Mouse (Mus musculus): ENCODE data around the gene Echdc3. TPM values are rescaled to one million over a fixed set of nuclear protein-coding genes. Genes with fewer than 3 reads are reported as not detected.

Echdc3 gene
- polyA plus RNA-seq, 1 experiment from 2014 or later, result 15.1 TPM

DNA sequence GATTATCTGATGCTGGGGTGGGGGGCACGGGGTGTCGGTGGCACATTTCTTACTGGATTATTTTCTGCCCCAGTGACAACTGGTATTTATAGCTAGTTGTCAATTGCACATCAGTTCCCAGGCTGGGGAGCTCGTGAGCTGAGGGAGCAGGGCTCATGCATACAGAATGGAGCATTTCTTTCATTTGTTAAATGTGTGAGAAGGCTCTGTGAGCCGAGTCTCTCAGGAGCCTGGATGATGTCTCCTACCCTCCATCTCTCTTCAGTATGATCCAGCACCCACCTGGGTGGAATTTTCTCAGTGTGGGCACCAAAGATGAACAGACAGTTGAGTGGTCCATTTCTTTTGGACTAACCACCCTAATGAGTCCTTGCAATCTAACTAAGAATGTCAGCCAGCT, 25.9 kb downstream of the Echdc3 start:
- no peak for ATAC-seq (replicated peaks; ENCODE audit: low FRiP score, low read depth)
- no peak overlapping the region for H3K9ac ChIP-seq (ENCODE audit: low read depth, low read length)

DNA sequence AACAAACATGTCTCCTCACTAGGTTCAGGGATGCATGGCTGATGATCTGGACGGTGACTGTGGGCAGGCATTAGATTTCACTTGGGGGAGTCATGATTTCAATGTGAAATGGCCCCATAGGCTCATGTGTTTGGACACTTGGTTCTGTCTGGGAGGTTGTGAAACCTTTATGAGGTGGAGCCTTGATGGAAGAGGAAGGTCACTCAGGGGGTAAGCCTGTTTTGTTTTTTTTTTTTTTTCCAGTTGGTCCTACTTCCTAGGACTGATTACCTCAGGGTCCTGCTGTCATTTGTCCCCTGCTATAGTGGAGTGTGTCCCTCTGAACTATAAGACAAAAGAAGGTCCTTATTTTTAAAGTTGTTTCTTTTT, 33.1 kb downstream of the Echdc3 start:
- ATAC-seq (replicated peaks; ENCODE audit: low FRiP score, low read depth) (peak; percentile 54; the same call in 1 of the 2 replicates), DNase-seq (ENCODE audit: low spot score) (no peak)
- no peaks in the 10 kb centered on the region for H3K4me1 ChIP-seq (replicated peaks; ENCODE audit: insufficient read depth, low read length)
- 0 out of 2 replicates have a peak, but pooled peaks cover 2% of the 10 kb centered on the region for H3K9me3 ChIP-seq (replicated peaks; ENCODE audit: low read length)
- H3K27ac ChIP-seq, result no peak overlapping the region
- H3K4me2 ChIP-seq (ENCODE audit: low read length), result no peak overlapping the region
- no peak for TF ChIP-seq CTCF (IDR thresholded peaks at IDR 0.05; ENCODE audit: low read depth)
- H3K36me3 ChIP-seq (ENCODE audit: insufficient read depth, low read length), result no peaks in the 10 kb centered on the region
- 38% methylated on average over 1 of the region's 1 CpGs for WGBS
- no peak overlapping the region for H3K4me3 ChIP-seq (replicated peaks; ENCODE audit: low read depth, low read length)
- H3K9ac ChIP-seq (ENCODE audit: low read depth, low read length), result no peak overlapping the region
- no peaks in the 10 kb centered on the region for H3K27me3 ChIP-seq (ENCODE audit: insufficient read depth, low read length)

More for the DNA sequence above, 25.9 kb downstream of the Echdc3 start:
- Histone ChIP-seq H3K9me3 (replicated peaks; ENCODE audit: low read length) (0 out of 2 replicates have a peak, but pooled peaks cover 6% of the 10 kb centered on the region), H3K36me3 (ENCODE audit: insufficient read depth, low read length) (no peaks in the 10 kb centered on the region), H3K4me1 (replicated peaks; ENCODE audit: insufficient read depth, low read length) (peaks cover 5% of the 10 kb centered on the region; the same call in 1 of the 2 replicates), H3K4me2 (ENCODE audit: low read length) (no peak overlapping the region), H3K4me3 (replicated peaks; ENCODE audit: low read depth, low read length) (no peak overlapping the region), H3K27me3 (ENCODE audit: insufficient read depth, low read length) (no peaks in the 10 kb centered on the region), H3K27ac (no peak overlapping the region)
- 60% methylated on average over 4 of the region's 4 CpGs for WGBS
- no peak for DNase-seq (ENCODE audit: low spot score)
- no peak for TF ChIP-seq CTCF (IDR thresholded peaks at IDR 0.05; ENCODE audit: low read depth)

DNA sequence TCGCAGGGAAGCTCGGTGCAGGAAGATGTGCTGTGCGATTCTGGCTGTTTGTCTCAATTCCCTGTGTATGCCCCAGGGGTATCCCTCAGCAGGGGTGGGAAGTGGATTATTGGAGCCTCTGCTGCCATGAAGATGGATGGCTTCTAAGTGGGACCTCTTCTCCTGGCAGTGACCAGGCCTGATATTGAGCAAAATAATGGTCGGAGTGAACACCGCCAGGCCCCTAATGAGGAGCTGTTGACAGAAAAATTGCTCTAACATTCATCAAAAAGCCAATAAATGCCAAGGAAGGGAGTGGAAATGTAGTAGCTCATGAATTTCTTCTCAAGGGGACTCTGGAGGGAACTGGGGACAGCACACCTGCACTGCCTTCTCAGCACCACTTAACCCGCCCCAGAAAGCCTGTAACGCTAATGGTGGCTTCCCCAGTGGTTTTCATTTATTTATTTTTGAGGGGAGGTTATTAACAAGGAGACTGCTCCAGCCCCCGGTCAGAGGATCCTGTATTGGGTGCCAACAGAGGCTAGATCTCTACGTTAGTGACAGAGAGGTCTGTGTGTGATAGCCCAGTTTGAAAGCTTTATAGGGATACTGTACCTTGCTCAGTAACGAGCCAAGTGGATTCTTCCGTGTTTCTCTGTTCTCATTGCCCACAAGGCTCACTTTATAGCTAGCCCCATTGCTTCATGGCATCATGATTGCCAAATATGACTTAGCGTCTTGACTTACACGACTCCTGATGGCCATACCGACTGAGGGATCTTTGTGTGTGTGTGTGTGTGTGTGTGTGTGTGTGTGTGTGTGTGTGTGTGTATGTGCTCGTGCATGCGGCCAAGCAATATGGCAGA, 33.7 kb downstream of the Echdc3 start:
- no peaks in the 10 kb centered on the region for H3K9me3 ChIP-seq (replicated peaks; ENCODE audit: low read length)
- no peaks in the 10 kb centered on the region for H3K36me3 ChIP-seq (ENCODE audit: insufficient read depth, low read length)
- no peak overlapping the region for H3K9ac ChIP-seq (ENCODE audit: low read depth, low read length)
- 54% methylated on average over 16 of the region's 16 CpGs for WGBS
- no peaks in the 10 kb centered on the region for H3K4me1 ChIP-seq (replicated peaks; ENCODE audit: insufficient read depth, low read length)
- no peak overlapping the region for H3K27ac ChIP-seq
- no peak for TF ChIP-seq CTCF (IDR thresholded peaks at IDR 0.05; ENCODE audit: low read depth)
- H3K4me3 ChIP-seq (replicated peaks; ENCODE audit: low read depth, low read length), result no peak overlapping the region
- no peak overlapping the region for H3K4me2 ChIP-seq (ENCODE audit: low read length)
- no peaks in the 10 kb centered on the region for H3K27me3 ChIP-seq (ENCODE audit: insufficient read depth, low read length)
- ATAC-seq (replicated peaks; ENCODE audit: low FRiP score, low read depth), result no peak
- no peak for DNase-seq (ENCODE audit: low spot score)

DNA sequence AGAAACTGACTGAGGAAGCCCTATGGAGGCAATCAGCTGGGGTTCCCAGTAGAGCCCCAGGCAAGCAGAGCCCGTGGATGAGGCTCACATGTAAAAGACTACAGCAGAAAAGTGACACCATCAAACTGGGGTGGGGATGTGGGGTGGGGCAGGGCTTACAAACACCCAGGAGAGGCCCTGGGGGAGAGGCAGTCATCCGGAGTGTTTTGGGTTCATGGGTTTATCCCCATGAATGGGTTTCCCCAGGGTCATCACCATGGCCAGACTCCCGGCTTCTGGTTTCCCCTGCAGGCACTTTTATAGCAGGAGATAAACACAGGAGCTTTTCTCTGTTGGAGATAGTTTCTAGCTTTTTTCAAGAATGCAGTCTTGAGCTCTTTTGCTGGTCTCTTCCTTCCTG, 39.8 kb downstream of the Echdc3 start:
- H3K4me2 ChIP-seq (ENCODE audit: low read length), result no peak overlapping the region
- DNase-seq (ENCODE audit: low spot score) (peak; percentile 35), ATAC-seq (replicated peaks; ENCODE audit: low FRiP score, low read depth) (no peak)
- H3K27ac ChIP-seq, result 0 out of 2 replicates have a peak overlapping the region, but pooled peaks have one; percentile 13
- H3K27me3 ChIP-seq (ENCODE audit: insufficient read depth, low read length), result no peaks in the 10 kb centered on the region
- H3K4me1 ChIP-seq (replicated peaks; ENCODE audit: insufficient read depth, low read length), result no peaks in the 10 kb centered on the region
- 36% methylated on average over 3 of the region's 3 CpGs for WGBS
- TF ChIP-seq CTCF (IDR thresholded peaks at IDR 0.05; ENCODE audit: low read depth), result no peak
- H3K9ac ChIP-seq (ENCODE audit: low read depth, low read length), result no peak overlapping the region
- no peaks in the 10 kb centered on the region for H3K36me3 ChIP-seq (ENCODE audit: insufficient read depth, low read length)
- H3K4me3 ChIP-seq (replicated peaks; ENCODE audit: low read depth, low read length), result no peak overlapping the region
- H3K9me3 ChIP-seq (replicated peaks; ENCODE audit: low read length), result no peaks in the 10 kb centered on the region

DNA sequence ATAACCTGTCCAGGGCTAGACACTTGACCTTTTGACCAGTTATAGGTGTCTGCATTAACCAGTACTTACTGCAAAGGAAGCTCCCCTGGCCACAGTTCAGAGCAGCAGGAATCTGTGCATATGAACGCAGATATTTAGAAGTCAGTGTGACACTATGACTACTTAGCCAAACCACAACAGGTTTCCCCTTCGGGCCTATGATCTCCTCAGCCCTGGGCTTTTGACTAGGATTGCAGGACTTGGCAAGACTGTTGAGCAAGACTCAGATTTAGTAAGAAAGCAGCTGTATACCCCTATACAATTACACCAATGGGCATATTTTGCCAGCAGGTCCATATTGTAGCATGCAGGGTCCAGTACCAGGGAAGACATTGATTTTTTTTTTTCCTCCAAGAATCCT, 44.3 kb downstream of the Echdc3 start:
- Histone ChIP-seq H3K4me2 (ENCODE audit: low read length) (no peak overlapping the region), H3K9me3 (replicated peaks; ENCODE audit: low read length) (no peaks in the 10 kb centered on the region), H3K36me3 (ENCODE audit: insufficient read depth, low read length) (no peaks in the 10 kb centered on the region), H3K27ac (no peak overlapping the region), H3K9ac (ENCODE audit: low read depth, low read length) (no peak overlapping the region), H3K27me3 (ENCODE audit: insufficient read depth, low read length) (no peaks in the 10 kb centered on the region), H3K4me1 (replicated peaks; ENCODE audit: insufficient read depth, low read length) (peaks cover 6% of the 10 kb centered on the region; the same call in 1 of the 2 replicates), H3K4me3 (replicated peaks; ENCODE audit: low read depth, low read length) (no peak overlapping the region)
- DNase-seq (ENCODE audit: low spot score) (no peak), ATAC-seq (replicated peaks; ENCODE audit: low FRiP score, low read depth) (no peak)
- no peak for TF ChIP-seq CTCF (IDR thresholded peaks at IDR 0.05; ENCODE audit: low read depth)
- WGBS, result 89% methylated on average over 2 of the region's 2 CpGs

DNA sequence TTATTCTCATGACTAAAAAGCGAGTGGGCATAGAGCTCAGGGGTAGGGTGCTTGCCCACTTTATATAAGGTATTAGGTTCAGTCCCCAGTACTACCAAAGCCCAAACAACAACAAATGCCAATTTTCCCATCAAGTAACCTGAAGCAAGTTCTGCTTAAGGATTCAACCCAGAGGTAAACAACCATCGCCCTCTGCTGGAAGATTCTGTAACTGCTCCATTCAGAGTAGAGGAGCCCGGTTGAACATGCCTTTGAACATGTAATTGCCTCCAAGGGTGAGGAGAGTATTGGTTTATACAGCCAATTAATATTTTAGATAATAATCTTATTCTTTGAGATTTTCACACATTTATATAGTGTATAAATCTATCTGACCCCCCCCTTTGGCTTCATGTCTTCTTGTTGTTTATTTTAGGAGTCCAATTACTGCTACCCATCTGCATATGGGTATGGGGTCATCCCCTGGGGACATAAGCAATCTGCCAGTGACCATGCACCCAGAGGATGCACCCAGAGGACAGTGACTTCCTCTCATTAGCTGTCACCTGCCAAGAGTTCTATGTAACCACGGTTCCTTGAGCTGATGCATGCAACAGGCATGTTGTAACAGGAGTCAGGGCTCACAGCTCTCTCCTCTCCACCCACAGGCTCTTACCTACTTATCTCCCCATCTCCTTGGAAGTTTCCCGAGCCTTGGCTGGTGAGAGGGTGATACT, 44.8 kb downstream of the Echdc3 start:
- Histone ChIP-seq H3K27me3 (ENCODE audit: insufficient read depth, low read length) (no peaks in the 10 kb centered on the region), H3K4me2 (ENCODE audit: low read length) (no peak overlapping the region), H3K4me3 (replicated peaks; ENCODE audit: low read depth, low read length) (no peak overlapping the region), H3K27ac (no peak overlapping the region), H3K9me3 (replicated peaks; ENCODE audit: low read length) (no peaks in the 10 kb centered on the region), H3K36me3 (ENCODE audit: insufficient read depth, low read length) (no peaks in the 10 kb centered on the region), H3K4me1 (replicated peaks; ENCODE audit: insufficient read depth, low read length) (peaks cover 6% of the 10 kb centered on the region; the same call in 1 of the 2 replicates), H3K9ac (ENCODE audit: low read depth, low read length) (no peak overlapping the region)
- TF ChIP-seq CTCF (IDR thresholded peaks at IDR 0.05; ENCODE audit: low read depth), result peak; percentile 91
- peak; percentile 37 for ATAC-seq (replicated peaks; ENCODE audit: low FRiP score, low read depth)
- peak; percentile 87 for DNase-seq (ENCODE audit: low spot score)
- 18% methylated on average over 5 of the region's 5 CpGs for WGBS

Measured in kidney, postnatal 0 days (tissue).